Mouse (Mus musculus) olfactory bulb, adult 2 months (tissue): Measurements from ENCODE around the gene Mesp1. TPM values are rescaled to one million over a fixed set of nuclear protein-coding genes. Genes with fewer than 3 reads are reported as not detected.
A peak's percentile ranks its signal among the peaks of the same experiment; 100 is the strongest.

ENCODE experiments used
- H3K27ac ChIP-seq: fragments of 200-500 bp; 2 replicates; pipeline ENCODE4 v1.5.1; 2012; ENCODE audit warnings: low read depth, low read length; ENCODE audit not compliant: insufficient read depth
- H3K4me1 ChIP-seq: fragments of 200-500 bp; 2 replicates; pipeline ENCODE4 v1.6.1; 2012; ENCODE audit warnings: low read length; ENCODE audit not compliant: control insufficient read depth, insufficient read depth
- H3K4me3 ChIP-seq: fragments of 200-500 bp; 2 replicates; pipeline ENCODE4 v1.5.1; 2012; ENCODE audit warnings: mild to moderate bottlenecking, low read depth, low read length, moderate library complexity; ENCODE audit not compliant: insufficient read depth
- CTCF ChIP-seq: fragments of 200-500 bp; IDR thresholded peaks from 2 replicates; pipeline ENCODE4 v1.5.1; 2012; ENCODE audit warnings: low read depth, mild to moderate bottlenecking, low read length, moderate library complexity; ENCODE audit not compliant: insufficient read depth
- POLR2A ChIP-seq: fragments of 200-500 bp; IDR thresholded peaks from 2 replicates; pipeline ENCODE4 v1.6.1; 2012; ENCODE audit warnings: mild to moderate bottlenecking, low read depth, low read length, moderate library complexity; ENCODE audit not compliant: insufficient read depth
- WGBS: fragments of 180-500 bp; shearing (Covaris S2); methylation state at CpG from one replicate; pipeline ENCODE4 v1.1.7; 2018; 5-methylcytosine and 5-hydroxymethylcytosine counted together
- polyA plus RNA-seq: library from polyadenylated mRNA; stranded (reverse); fragments of >200 nt; gene quantifications from 2 replicates; pipeline ENCODE4 v1.2.4, GENCODE M21; 2012; ENCODE audit warnings: low replicate concordance; ENCODE audit not compliant: missing spikeins, insufficient read depth, insufficient read length

The Mesp1 gene
- polyA plus RNA-seq, 1 experiment = not detected

- Histone ChIP-seq H3K4me3 (no peak overlapping the region), H3K4me1 (no peaks in the 10 kb centered on the region; the same call in 1 of the 2 replicates), H3K27ac (no peak overlapping the region)
- 74% methylated on average over 4 of the region's 4 CpGs for WGBS
- no peak for TF ChIP-seq POLR2A
- no peak for TF ChIP-seq CTCF
Measured at GRCm38 (mm10) chr7:79819515-79819914, 25.9 kb upstream of the Mesp1 start.

- TF ChIP-seq POLR2A (no peak), CTCF (no peak)
- 15% methylated on average over 6 of the region's 6 CpGs for WGBS
- Histone ChIP-seq H3K4me1 (no peaks in the 10 kb centered on the region; the same call in 1 of the 2 replicates), H3K4me3 (no peak overlapping the region), H3K27ac (no peak overlapping the region)
Measured at GRCm38 (mm10) chr7:79818321-79818720, 24.7 kb upstream of the Mesp1 start.

GRCm38 (mm10) chr7:79813409-79813808 lies 19.8 kb upstream of the Mesp1 start:
- 94% methylated on average over 1 of the region's 1 CpGs for WGBS
- TF ChIP-seq POLR2A (no peak), CTCF (no peak)
- H3K4me1 ChIP-seq = peaks cover 9% of the 10 kb centered on the region
- no peak overlapping the region for H3K4me3 ChIP-seq
- no peak overlapping the region for H3K27ac ChIP-seq

- TF ChIP-seq CTCF = no peak
- no peak for TF ChIP-seq POLR2A
- peaks cover 9% of the 10 kb centered on the region; the same call in 1 of the 2 replicates for H3K4me1 ChIP-seq
- H3K4me3 ChIP-seq = peak within 1 kb of the TSS; percentile 40
- H3K27ac ChIP-seq = no peak within 1 kb of the TSS
- 22% methylated on average over 71 of the region's 71 CpGs for WGBS
Measured at GRCm38 (mm10) chr7:79810611-79811506, 17.3 kb upstream of the Mesp1 start, which contains the start of gene Mesp2. Gene Mesp2, plus strand, starts transcription at chr7:79810727.

GRCm38 (mm10) chr7:79808561-79808960 lies 15.0 kb upstream of the Mesp1 start:
- TF ChIP-seq CTCF = no peak
- no peak for TF ChIP-seq POLR2A
- Histone ChIP-seq H3K27ac (no peak overlapping the region), H3K4me1 (peaks cover 9% of the 10 kb centered on the region; the same call in 1 of the 2 replicates), H3K4me3 (no peak overlapping the region)
- WGBS = 86% methylated on average over 7 of the region's 7 CpGs

- Histone ChIP-seq H3K4me1 (no peaks in the 10 kb centered on the region), H3K4me3 (no peak overlapping the region), H3K27ac (no peak overlapping the region)
- TF ChIP-seq CTCF (no peak), POLR2A (no peak)
- 45% methylated on average over 2 of the region's 2 CpGs for WGBS
Measured at GRCm38 (mm10) chr7:79803887-79804286, 10.3 kb upstream of the Mesp1 start.

- Histone ChIP-seq H3K4me3 (no peak overlapping the region), H3K27ac (no peak overlapping the region), H3K4me1 (no peaks in the 10 kb centered on the region)
- 72% methylated on average over 5 of the region's 5 CpGs for WGBS
- TF ChIP-seq CTCF = no peak
- TF ChIP-seq POLR2A = no peak
Measured at GRCm38 (mm10) chr7:79802037-79802436, 8.4 kb upstream of the Mesp1 start.

- TF ChIP-seq POLR2A (no peak), CTCF (no peak)
- Histone ChIP-seq H3K4me1 (no peaks in the 10 kb centered on the region), H3K27ac (no peak overlapping the region), H3K4me3 (no peak overlapping the region)
- WGBS = 87% methylated on average over 11 of the region's 11 CpGs
Measured at GRCm38 (mm10) chr7:79801391-79801790, 7.8 kb upstream of the Mesp1 start.

- no peak for TF ChIP-seq POLR2A
- TF ChIP-seq CTCF = no peak
- no peak overlapping the region for H3K4me3 ChIP-seq
- H3K27ac ChIP-seq = no peak overlapping the region
- WGBS = 82% methylated on average over 4 of the region's 4 CpGs
- no peaks in the 10 kb centered on the region for H3K4me1 ChIP-seq
Measured at GRCm38 (mm10) chr7:79800336-79800735, 6.7 kb upstream of the Mesp1 start.

GRCm38 (mm10) chr7:79799506-79799905 lies 5.9 kb upstream of the Mesp1 start:
- Histone ChIP-seq H3K4me3 (no peak overlapping the region), H3K4me1 (no peaks in the 10 kb centered on the region), H3K27ac (no peak overlapping the region)
- TF ChIP-seq POLR2A (no peak), CTCF (no peak)
- WGBS = 77% methylated on average over 6 of the region's 6 CpGs
